Mouse (Mus musculus) hindbrain, embryonic 16.5 days (tissue): ENCODE data around the gene Grk3. TPM values are rescaled to one million over a fixed set of nuclear protein-coding genes. Genes with fewer than 3 reads are reported as not detected.

ENCODE experiments used
- ATAC-seq: fragments of 200-750 bp; cut with Nextera tagmentation; 2 replicates; pipeline ENCODE4 v1.8.0; 2017; ENCODE audit warnings: moderate TSS enrichment, moderate library complexity
- H3K27ac ChIP-seq: fragments of 300-500 bp; sonication (generic); 2 replicates; pipeline ENCODE4 v1.5.1; 2014; ENCODE audit warnings: low read depth, mild to moderate bottlenecking, control low read depth, low read length, moderate library complexity
- H3K27me3 ChIP-seq: fragments of 300-500 bp; sonication (generic); replicated peaks from 2 replicates; pipeline ENCODE4 v1.6.1; 2014; ENCODE audit warnings: low read length; ENCODE audit not compliant: control insufficient read depth, insufficient read depth
- H3K36me3 ChIP-seq: fragments of 300-500 bp; sonication (generic); 2 replicates; pipeline ENCODE4 v1.6.1; 2014; ENCODE audit warnings: mild to moderate bottlenecking, low read length, moderate library complexity, mixed read lengths; ENCODE audit not compliant: control insufficient read depth, insufficient read depth
- H3K4me1 ChIP-seq: fragments of 300-500 bp; sonication (generic); 2 replicates; pipeline ENCODE4 v1.6.1; 2014; ENCODE audit warnings: low read depth, low read length; ENCODE audit not compliant: control insufficient read depth, insufficient read depth
- H3K4me2 ChIP-seq: fragments of 300-500 bp; sonication (generic); 2 replicates; pipeline ENCODE4 v1.6.1; 2014; ENCODE audit warnings: mild to moderate bottlenecking, low read length, control low read depth, moderate library complexity
- H3K4me3 ChIP-seq: fragments of 300-500 bp; sonication (generic); 2 replicates; pipeline ENCODE4 v1.5.1; 2014; ENCODE audit warnings: mild to moderate bottlenecking, low read length, control low read depth, moderate library complexity
- H3K9ac ChIP-seq: fragments of 300-500 bp; sonication (generic); 2 replicates; pipeline ENCODE4 v1.6.1; 2014; ENCODE audit warnings: low read depth, mild to moderate bottlenecking, control low read depth, low read length, moderate library complexity
- H3K9me3 ChIP-seq: fragments of 300-500 bp; sonication (generic); 2 replicates; pipeline ENCODE4 v1.6.1; 2014; ENCODE audit warnings: mild to moderate bottlenecking, low read length, moderate library complexity; ENCODE audit not compliant: control insufficient read depth
- WGBS: fragments of 180-500 bp; shearing (Covaris S2); extraction: QIAGEN DNeasy Blood & Tissue Kit; methylation state at CpG from one replicate; pipeline ENCODE4 v1.1.7; 2014; 5-methylcytosine and 5-hydroxymethylcytosine counted together
- polyA plus RNA-seq: library from polyadenylated mRNA; unstranded; fragments of >200 nt; fragmentation: Nextera tagmentation; extraction: Ambion mirVana; gene quantifications from 2 replicates; pipeline ENCODE4 v1.2.1, GENCODE M21; 2015

The Grk3 gene
- polyA plus RNA-seq, 1 experiment from 2014 or later, result 30.8 TPM

DNA sequence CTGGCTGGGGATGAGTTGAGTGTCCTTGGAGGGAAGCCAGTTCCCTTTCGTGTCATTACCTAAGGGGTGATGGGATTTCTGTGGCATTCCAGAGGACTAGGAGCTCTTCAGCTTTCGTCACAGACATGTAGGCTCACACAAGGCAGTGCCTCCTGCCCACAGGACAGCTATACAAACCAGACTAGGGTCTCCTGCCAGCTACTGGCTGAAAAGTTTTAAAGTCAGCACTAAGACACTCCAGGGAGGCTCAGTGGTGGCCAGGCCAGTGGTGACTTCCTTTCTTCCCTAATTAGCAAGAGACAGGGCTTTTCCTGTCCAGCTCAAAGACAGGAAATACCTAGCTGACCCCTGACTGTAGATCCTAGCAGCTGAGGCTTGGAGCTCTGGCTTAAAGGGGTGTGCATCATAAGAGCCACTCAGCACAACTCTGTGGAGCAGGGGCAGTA lies 107.4 kb downstream of the Grk3 start:
- 33% methylated on average over 2 of the region's 2 CpGs for WGBS
- peaks cover 7% of the 10 kb centered on the region; the same call in 1 of the 2 replicates for H3K4me1 ChIP-seq
- H3K9me3 ChIP-seq, result no peaks in the 10 kb centered on the region
- H3K4me3 ChIP-seq, result no peak overlapping the region
- 0 out of 2 replicates have a peak, but pooled peaks have one; percentile 45 for ATAC-seq
- H3K9ac ChIP-seq, result no peak overlapping the region
- H3K27me3 ChIP-seq, result no peaks in the 10 kb centered on the region
- H3K4me2 ChIP-seq, result no peak overlapping the region
- H3K27ac ChIP-seq, result 0 out of 2 replicates have a peak overlapping the region, but pooled peaks have one; percentile 2
- H3K36me3 ChIP-seq, result no peaks in the 10 kb centered on the region

GRCm38 (mm10) chr5:112907504-112907903 lies 108.1 kb downstream of the Grk3 start:
- 76% methylated on average over 6 of the region's 6 CpGs for WGBS
- no peak for ATAC-seq

DNA sequence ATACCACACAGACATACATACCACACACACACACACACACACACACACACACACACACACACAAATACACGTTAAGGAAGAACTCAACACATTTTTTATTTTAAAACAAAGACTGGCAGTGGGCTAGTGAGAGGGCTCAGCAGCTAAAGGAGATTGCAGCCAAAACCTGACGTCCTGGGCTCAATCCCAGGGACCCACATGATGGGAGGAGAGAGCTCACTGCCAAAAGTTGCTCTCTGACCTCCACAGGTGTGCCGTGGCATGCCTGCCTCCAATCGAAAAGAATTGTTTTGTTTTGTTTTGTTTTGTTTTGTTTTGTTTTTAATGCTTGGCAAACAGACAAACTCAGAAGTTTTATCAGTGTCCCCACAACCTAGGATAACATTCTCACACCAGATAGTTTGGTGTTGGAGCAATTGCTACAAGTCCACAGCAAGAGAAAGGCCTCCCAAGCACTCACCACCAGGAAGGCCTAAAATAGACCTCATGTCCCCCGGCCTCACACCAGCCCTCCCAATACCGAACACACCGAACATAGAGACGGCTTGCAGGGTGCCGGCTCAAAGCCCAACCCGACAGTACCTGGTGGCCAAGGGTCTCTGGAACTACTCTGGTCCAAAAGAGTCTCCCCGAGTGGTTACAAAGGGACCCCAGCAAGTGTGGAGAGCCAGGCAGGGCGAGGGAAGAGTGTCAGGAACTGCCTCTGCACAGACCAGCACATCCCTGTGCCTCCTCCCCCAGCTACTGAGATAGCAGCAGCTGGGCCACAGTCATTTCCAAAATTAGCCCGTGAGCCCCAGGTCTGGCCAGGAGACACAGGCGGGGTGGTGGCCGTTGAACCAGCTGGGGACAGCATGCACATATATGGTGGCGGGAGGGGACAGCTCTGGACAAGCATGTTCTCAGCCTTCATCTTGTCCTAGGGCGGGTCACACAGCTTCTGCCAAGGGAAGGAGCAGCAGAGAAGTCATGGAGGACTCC lies 119.6 kb downstream of the Grk3 start, which contains the start of gene Myo18b:
Gene Myo18b, minus strand, starts transcription at position 689 of the 981 bp plus-strand sequence.
- no peaks in the 10 kb centered on the region for H3K4me1 ChIP-seq
- H3K9me3 ChIP-seq, result no peaks in the 10 kb centered on the region; the same call in 1 of the 2 replicates
- no peaks in the 10 kb centered on the region for H3K36me3 ChIP-seq
- no peak within 1 kb of the TSS for H3K27ac ChIP-seq
- H3K9ac ChIP-seq, result no peak within 1 kb of the TSS
- whole genome bisulfite sequencing, result 81% methylated on average over 17 of the region's 17 CpGs
- H3K27me3 ChIP-seq, result no peaks in the 10 kb centered on the region
- no peak for ATAC-seq
- H3K4me2 ChIP-seq, result no peak within 1 kb of the TSS
- no peak within 1 kb of the TSS for H3K4me3 ChIP-seq

More at GRCm38 (mm10) chr5:112907504-112907903, 108.1 kb downstream of the Grk3 start:
- no peaks in the 10 kb centered on the region for H3K27me3 ChIP-seq
- H3K4me3 ChIP-seq, result no peak overlapping the region
- no peaks in the 10 kb centered on the region for H3K36me3 ChIP-seq
- no peak overlapping the region for H3K27ac ChIP-seq
- H3K4me1 ChIP-seq, result peaks cover 7% of the 10 kb centered on the region; the same call in 1 of the 2 replicates
- no peaks in the 10 kb centered on the region for H3K9me3 ChIP-seq
- no peak overlapping the region for H3K9ac ChIP-seq
- no peak overlapping the region for H3K4me2 ChIP-seq

DNA sequence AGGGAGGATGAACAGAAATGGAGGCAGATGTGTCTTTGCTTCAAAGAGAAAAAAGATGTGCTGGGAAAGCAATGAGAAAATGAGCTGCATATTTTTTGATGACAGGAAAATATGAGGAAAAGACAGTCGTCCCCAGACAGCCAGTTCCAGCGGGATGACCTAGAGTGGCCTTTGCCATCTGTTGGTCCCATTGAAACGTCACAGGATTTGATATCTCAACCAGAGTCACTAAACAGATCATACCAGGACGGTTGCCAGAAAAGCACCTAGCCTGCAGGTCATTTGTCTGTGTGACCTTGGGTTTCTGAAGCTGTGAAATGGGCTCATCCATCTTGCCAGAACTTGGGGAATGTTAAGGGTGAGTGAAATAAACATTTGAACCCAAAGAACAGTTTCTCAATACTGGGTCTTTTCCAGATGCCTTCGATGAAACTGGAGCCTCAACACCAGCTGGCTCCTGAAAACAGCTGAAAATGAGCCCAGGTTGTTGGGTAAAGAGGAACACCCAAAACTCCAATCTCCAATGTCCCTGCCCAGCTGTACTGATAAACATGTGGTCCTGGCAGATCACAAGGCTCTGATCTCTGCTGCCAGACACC lies 122.0 kb downstream of the Grk3 start:
- no peak for ATAC-seq
- H3K9ac ChIP-seq, result no peak overlapping the region
- H3K9me3 ChIP-seq, result no peaks in the 10 kb centered on the region; the same call in 1 of the 2 replicates
- no peaks in the 10 kb centered on the region for H3K4me1 ChIP-seq
- no peak overlapping the region for H3K27ac ChIP-seq
- H3K4me2 ChIP-seq, result no peak overlapping the region
- no peak overlapping the region for H3K4me3 ChIP-seq
- H3K27me3 ChIP-seq, result no peaks in the 10 kb centered on the region
- H3K36me3 ChIP-seq, result no peaks in the 10 kb centered on the region
- 74% methylated on average over 5 of the region's 5 CpGs for WGBS

DNA sequence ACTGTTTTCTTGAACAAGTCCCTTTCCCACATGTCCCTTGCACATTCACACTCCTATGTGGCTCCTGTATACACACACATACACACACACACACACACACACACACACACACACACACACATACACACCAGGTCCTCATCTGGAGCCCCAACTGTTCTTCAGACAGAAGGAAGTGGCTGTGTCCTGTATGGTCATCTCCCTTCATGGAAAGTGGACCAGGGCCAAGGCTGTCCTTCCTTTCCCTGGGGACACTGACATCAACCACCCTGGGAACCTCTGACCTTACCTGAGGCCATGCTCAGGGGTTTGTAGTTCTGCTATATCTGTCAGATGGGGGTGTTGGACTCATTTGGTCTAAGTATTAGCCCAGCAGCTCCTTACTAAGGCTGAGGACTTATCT lies 123.2 kb downstream of the Grk3 start:
- Histone ChIP-seq H3K9me3 (no peaks in the 10 kb centered on the region), H3K4me2 (no peak overlapping the region), H3K27ac (no peak overlapping the region), H3K4me1 (peaks cover 2% of the 10 kb centered on the region; the same call in 1 of the 2 replicates), H3K27me3 (no peaks in the 10 kb centered on the region), H3K9ac (no peak overlapping the region), H3K36me3 (no peaks in the 10 kb centered on the region), H3K4me3 (no peak overlapping the region)
- no peak; the same call in 1 of the 2 replicates for ATAC-seq

DNA sequence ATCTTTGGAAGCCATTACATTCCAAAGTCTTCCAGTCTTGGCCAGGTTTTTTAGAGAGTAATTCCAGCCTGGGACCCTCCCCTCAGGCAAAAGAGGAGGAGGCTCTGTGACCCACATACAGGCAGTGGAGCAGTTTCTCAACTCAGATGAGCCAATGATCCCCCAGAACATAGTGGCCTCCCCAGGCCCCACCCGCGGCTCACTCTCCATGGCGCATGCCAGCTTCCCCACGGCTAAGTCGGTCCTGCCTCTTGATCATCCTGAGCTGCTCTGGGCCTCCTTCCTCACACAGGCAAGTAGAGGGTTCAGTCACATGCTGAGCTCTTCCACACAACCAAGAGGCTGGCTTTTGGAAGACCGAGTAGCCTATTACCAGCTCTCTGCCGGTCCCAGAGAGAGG lies 126.9 kb downstream of the Grk3 start:
- Histone ChIP-seq H3K9me3 (no peaks in the 10 kb centered on the region), H3K36me3 (no peaks in the 10 kb centered on the region), H3K27ac (no peak overlapping the region), H3K4me1 (peaks cover 10% of the 10 kb centered on the region), H3K27me3 (no peaks in the 10 kb centered on the region), H3K9ac (no peak overlapping the region), H3K4me3 (no peak overlapping the region), H3K4me2 (no peak overlapping the region)
- ATAC-seq, result no peak
- 66% methylated on average over 7 of the region's 7 CpGs for WGBS

- peaks cover 10% of the 10 kb centered on the region for H3K4me1 ChIP-seq
- ATAC-seq, result peak; percentile 89
- H3K27me3 ChIP-seq, result no peaks in the 10 kb centered on the region
- 42% methylated on average over 17 of the region's 17 CpGs for WGBS
- H3K9ac ChIP-seq, result no peak overlapping the region
- peak overlapping the region; percentile 57 for H3K27ac ChIP-seq
- H3K4me3 ChIP-seq, result no peak overlapping the region
- no peaks in the 10 kb centered on the region for H3K9me3 ChIP-seq
- H3K4me2 ChIP-seq, result no peak overlapping the region
- no peaks in the 10 kb centered on the region for H3K36me3 ChIP-seq
These were observed 128.7 kb downstream of the Grk3 start for GRCm38 (mm10) chr5:112886687-112887491.

GRCm38 (mm10) chr5:112877391-112878115 lies 138.0 kb downstream of the Grk3 start:
- Histone ChIP-seq H3K27ac (no peak overlapping the region), H3K4me2 (no peak overlapping the region), H3K4me1 (no peaks in the 10 kb centered on the region), H3K27me3 (no peaks in the 10 kb centered on the region), H3K36me3 (no peaks in the 10 kb centered on the region), H3K4me3 (no peak overlapping the region), H3K9me3 (no peaks in the 10 kb centered on the region), H3K9ac (no peak overlapping the region)
- peak; percentile 52 for ATAC-seq
- WGBS, result 34% methylated on average over 14 of the region's 14 CpGs
